Mouse (Mus musculus): ENCODE data around the gene Mettl2. TPM values are rescaled to one million over a fixed set of nuclear protein-coding genes. Genes with fewer than 3 reads are reported as not detected.

Gene Mettl2
- polyA plus RNA-seq, 1 experiment from 2014 or later: 45.9 TPM

DNA sequence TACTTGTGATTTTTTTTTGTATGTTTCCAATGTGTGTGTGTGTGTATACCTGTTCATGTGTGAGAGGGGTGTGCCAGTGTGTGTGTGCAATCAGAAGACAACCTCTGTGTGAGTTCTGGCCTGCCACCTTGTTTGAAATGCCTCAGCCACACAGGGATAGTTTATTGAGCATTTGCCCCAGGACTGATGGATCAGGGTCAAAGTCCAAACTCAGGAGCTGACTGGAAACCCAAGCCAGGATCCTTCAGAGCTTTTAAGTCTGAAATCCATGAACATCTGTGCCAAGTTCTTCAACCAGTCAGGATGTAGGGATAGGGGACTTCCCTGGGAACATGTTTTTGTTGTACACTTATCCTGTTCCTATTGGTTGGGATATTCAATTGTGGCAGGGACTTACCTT lies 31.8 kb downstream of the Mettl2 start:
- Histone ChIP-seq H3K4me2 (replicated peaks; ENCODE audit: low read depth, low read length) (no peak overlapping the region), H3K4me3 (ENCODE audit: low read depth, low read length) (no peak overlapping the region), H3K4me1 (ENCODE audit: control insufficient read depth, insufficient read depth, low read length) (peaks cover 4% of the 10 kb centered on the region; the same call in 1 of the 2 replicates), H3K36me3 (ENCODE audit: control insufficient read depth, insufficient read depth, low read length) (no peaks in the 10 kb centered on the region), H3K9ac (replicated peaks; ENCODE audit: low read depth, low read length) (no peak overlapping the region), H3K27ac (ENCODE audit: low read length) (no peak overlapping the region), H3K27me3 (ENCODE audit: control insufficient read depth, insufficient read depth, low read length) (no peaks in the 10 kb centered on the region), H3K9me3 (ENCODE audit: control insufficient read depth, low read depth, low read length) (peaks cover 8% of the 10 kb centered on the region)
- ATAC-seq (ENCODE audit: insufficient number of reproducible peaks, insufficient read depth, low FRiP score, low read depth): no peak

DNA sequence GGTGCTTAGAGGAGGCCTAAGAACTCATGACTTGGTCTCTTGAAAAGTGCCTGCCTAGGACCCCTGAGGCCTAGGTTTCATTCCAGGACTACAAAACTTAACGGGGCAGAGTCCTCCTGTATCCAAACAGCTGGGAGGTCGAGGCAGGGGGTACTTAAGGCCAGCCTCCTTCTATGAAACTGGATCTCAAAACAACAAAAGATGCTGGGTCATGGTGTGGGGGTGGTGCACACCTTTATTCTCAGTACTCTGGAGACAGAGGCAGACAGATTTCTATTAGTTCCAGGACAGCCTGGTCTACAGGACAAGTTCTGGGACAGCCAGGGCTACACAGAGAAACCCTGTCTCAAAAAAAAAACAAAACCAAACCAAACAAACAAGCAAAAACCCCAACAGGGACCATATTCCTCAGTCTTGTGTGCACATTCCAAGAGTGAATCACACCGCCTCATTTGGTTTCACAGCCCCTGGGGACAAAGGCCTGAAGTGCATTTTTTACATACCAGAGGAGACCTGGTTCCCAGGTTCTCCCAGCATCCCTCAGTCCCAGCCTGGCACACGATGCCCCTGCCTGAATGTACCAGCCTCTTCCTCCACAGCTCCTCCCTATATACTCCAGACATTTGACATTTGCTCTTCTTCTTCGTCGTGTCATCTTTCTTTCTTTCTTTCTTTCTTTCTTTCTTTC lies 33.6 kb downstream of the Mettl2 start:
- no peaks in the 10 kb centered on the region for H3K4me1 ChIP-seq (ENCODE audit: control insufficient read depth, insufficient read depth, low read length)
- H3K27me3 ChIP-seq (ENCODE audit: control insufficient read depth, insufficient read depth, low read length): no peaks in the 10 kb centered on the region
- H3K9ac ChIP-seq (replicated peaks; ENCODE audit: low read depth, low read length): no peak overlapping the region
- H3K4me2 ChIP-seq (replicated peaks; ENCODE audit: low read depth, low read length): no peak overlapping the region
- H3K9me3 ChIP-seq (ENCODE audit: control insufficient read depth, low read depth, low read length): peaks cover 14% of the 10 kb centered on the region
- H3K27ac ChIP-seq (ENCODE audit: low read length): no peak overlapping the region
- H3K36me3 ChIP-seq (ENCODE audit: control insufficient read depth, insufficient read depth, low read length): no peaks in the 10 kb centered on the region
- ATAC-seq (ENCODE audit: insufficient number of reproducible peaks, insufficient read depth, low FRiP score, low read depth): no peak
- H3K4me3 ChIP-seq (ENCODE audit: low read depth, low read length): no peak overlapping the region
- whole genome bisulfite sequencing: 60% methylated on average over 6 of the region's 6 CpGs

DNA sequence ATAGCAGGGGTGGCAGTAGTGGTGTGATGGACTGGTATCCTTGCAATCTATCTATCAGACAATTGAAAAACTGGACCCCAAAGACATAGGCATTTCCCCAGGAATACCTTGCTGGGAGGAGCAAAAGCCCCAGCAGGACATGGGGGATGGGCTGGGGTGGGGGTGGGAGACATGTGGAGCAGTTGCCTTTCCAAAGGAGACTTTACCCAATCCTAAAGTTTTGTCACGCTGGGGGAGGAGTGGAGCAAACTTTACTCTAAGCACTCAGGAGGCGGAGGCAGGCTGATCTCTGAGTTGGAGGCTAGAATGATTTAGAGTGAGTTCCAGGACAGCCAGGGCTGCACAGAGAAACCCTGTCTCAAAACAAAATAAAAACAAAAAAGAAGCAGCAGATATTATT lies 35.2 kb downstream of the Mettl2 start:
- H3K36me3 ChIP-seq (ENCODE audit: control insufficient read depth, insufficient read depth, low read length): no peaks in the 10 kb centered on the region
- H3K4me3 ChIP-seq (ENCODE audit: low read depth, low read length): no peak overlapping the region
- H3K9ac ChIP-seq (replicated peaks; ENCODE audit: low read depth, low read length): no peak overlapping the region
- no peaks in the 10 kb centered on the region for H3K4me1 ChIP-seq (ENCODE audit: control insufficient read depth, insufficient read depth, low read length)
- peaks cover 22% of the 10 kb centered on the region for H3K9me3 ChIP-seq (ENCODE audit: control insufficient read depth, low read depth, low read length)
- no peaks in the 10 kb centered on the region for H3K27me3 ChIP-seq (ENCODE audit: control insufficient read depth, insufficient read depth, low read length)
- ATAC-seq (ENCODE audit: insufficient number of reproducible peaks, insufficient read depth, low FRiP score, low read depth): no peak
- 90% methylated on average over 2 of the region's 2 CpGs for WGBS
- no peak overlapping the region for H3K4me2 ChIP-seq (replicated peaks; ENCODE audit: low read depth, low read length)
- no peak overlapping the region for H3K27ac ChIP-seq (ENCODE audit: low read length)

DNA sequence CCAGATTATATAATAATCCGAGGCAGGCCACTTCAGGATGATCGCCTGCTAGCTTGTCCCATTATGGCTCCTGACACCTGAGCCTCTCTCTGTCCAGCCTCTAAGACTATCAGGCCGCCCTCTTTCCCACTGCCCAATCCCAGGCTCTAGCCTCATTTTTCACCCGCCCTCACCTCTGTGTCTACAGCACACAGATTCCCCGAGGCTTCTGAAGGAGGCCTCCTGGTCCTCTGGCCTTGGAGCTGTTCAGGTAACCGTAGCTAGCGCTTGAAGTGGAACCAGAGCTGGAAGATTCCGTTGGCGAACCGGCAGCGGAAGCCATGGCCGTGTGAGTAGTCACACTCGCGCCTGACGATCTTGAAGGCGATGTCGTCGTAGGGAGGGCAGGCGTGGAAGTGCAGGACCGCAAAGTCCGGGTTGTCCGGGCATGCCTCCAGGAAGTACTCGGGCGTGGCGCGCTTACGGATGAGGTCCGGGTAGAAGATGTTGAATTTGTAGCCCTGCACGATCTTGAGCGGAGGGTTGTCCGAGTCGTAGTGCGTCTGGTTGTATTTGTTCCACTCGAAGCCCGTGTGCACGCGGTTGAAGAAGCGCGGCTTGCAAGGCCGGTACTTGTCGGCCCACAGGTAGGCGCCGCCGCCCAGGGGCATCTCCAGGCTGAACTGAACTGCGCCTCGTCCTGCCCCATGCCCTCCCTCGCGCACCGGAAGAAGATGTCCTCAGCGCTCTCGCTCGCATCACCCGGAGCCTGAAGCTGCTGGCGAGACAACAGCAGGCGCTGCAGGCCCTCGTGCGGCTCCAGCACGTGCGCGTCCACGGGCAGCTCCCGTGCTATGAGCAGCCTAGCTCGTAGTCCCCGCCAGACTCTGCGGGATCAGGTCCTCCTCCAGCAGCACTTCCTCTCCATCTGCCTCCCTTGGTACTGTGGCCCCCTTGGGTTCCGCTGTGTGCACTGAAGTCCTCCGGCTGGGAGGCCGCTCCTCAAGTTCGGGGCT lies 38.6 kb downstream of the Mettl2 start:
- Histone ChIP-seq H3K4me3 (ENCODE audit: low read depth, low read length) (no peak overlapping the region), H3K36me3 (ENCODE audit: control insufficient read depth, insufficient read depth, low read length) (no peaks in the 10 kb centered on the region), H3K9me3 (ENCODE audit: control insufficient read depth, low read depth, low read length) (peaks cover 22% of the 10 kb centered on the region), H3K9ac (replicated peaks; ENCODE audit: low read depth, low read length) (no peak overlapping the region), H3K27me3 (ENCODE audit: control insufficient read depth, insufficient read depth, low read length) (no peaks in the 10 kb centered on the region), H3K4me1 (ENCODE audit: control insufficient read depth, insufficient read depth, low read length) (no peaks in the 10 kb centered on the region), H3K4me2 (replicated peaks; ENCODE audit: low read depth, low read length) (no peak overlapping the region), H3K27ac (ENCODE audit: low read length) (no peak overlapping the region)
- WGBS: 79% methylated on average over 69 of the region's 69 CpGs
- no peak for ATAC-seq (ENCODE audit: insufficient number of reproducible peaks, insufficient read depth, low FRiP score, low read depth)

DNA sequence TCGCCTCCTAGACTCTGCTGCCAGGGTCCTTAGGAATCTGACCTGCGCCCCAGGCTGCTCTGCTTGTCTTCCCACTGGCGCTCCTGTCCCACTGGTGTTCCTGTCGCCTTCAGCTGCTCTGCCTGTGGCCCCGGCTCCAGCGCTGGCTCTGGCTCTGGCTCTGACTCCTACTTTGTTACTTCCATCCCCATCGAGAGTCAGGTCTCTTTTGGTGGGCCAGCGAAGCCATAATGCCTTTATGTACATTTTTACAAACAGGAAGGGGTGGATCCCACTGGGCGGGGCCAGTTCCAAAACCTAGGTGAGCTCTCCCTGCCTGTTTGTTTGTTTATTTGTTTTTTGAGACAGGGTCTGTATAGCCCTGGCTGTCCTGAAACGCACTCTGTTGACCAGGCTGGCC lies 40.6 kb downstream of the Mettl2 start:
- no peaks in the 10 kb centered on the region for H3K4me1 ChIP-seq (ENCODE audit: control insufficient read depth, insufficient read depth, low read length)
- no peak overlapping the region for H3K4me3 ChIP-seq (ENCODE audit: low read depth, low read length)
- ATAC-seq (ENCODE audit: insufficient number of reproducible peaks, insufficient read depth, low FRiP score, low read depth): no peak
- no peaks in the 10 kb centered on the region for H3K27me3 ChIP-seq (ENCODE audit: control insufficient read depth, insufficient read depth, low read length)
- peaks cover 22% of the 10 kb centered on the region for H3K9me3 ChIP-seq (ENCODE audit: control insufficient read depth, low read depth, low read length)
- no peak overlapping the region for H3K9ac ChIP-seq (replicated peaks; ENCODE audit: low read depth, low read length)
- 91% methylated on average over 10 of the region's 10 CpGs for WGBS
- H3K27ac ChIP-seq (ENCODE audit: low read length): no peak overlapping the region
- H3K36me3 ChIP-seq (ENCODE audit: control insufficient read depth, insufficient read depth, low read length): no peaks in the 10 kb centered on the region
- no peak overlapping the region for H3K4me2 ChIP-seq (replicated peaks; ENCODE audit: low read depth, low read length)

DNA sequence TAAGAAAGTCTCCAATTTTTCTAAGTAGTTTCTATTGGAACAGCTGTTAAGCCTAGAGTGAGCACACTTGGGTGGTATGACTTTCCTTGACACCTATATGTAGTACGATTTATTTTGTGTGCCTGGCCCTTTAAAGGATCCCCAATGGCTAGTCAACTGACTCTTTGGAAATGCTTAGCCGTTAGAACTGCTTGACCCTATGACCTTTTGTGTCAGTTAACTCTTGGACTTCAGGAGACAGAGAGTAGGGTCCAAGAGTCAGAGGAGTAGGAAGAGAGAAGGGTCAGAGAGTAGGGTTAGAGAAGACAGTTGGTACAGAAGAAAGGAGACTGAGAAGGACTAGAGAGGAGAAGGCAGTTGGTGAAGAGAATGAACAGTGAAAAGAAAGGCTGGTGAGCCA lies 52.3 kb downstream of the Mettl2 start, which contains the start of gene Tlk2:
Tlk2 (plus strand) TSS at position 292 of the 400 bp plus-strand sequence.
- Histone ChIP-seq H3K9me3 (ENCODE audit: control insufficient read depth, low read depth, low read length) (no peaks in the 10 kb centered on the region), H3K9ac (replicated peaks; ENCODE audit: low read depth, low read length) (no peak within 1 kb of the TSS), H3K4me3 (ENCODE audit: low read depth, low read length) (peak within 1 kb of the TSS; percentile 96; the same call in 1 of the 2 replicates), H3K27ac (ENCODE audit: low read length) (no peak within 1 kb of the TSS), H3K36me3 (ENCODE audit: control insufficient read depth, insufficient read depth, low read length) (no peaks in the 10 kb centered on the region; the same call in 1 of the 2 replicates), H3K4me2 (replicated peaks; ENCODE audit: low read depth, low read length) (peak within 1 kb of the TSS; percentile 88), H3K4me1 (ENCODE audit: control insufficient read depth, insufficient read depth, low read length) (peaks cover 13% of the 10 kb centered on the region; the same call in 1 of the 2 replicates), H3K27me3 (ENCODE audit: control insufficient read depth, insufficient read depth, low read length) (no peaks in the 10 kb centered on the region)
- 45% methylated on average over 2 of the region's 2 CpGs for WGBS
- ATAC-seq (ENCODE audit: insufficient number of reproducible peaks, insufficient read depth, low FRiP score, low read depth): no peak

DNA sequence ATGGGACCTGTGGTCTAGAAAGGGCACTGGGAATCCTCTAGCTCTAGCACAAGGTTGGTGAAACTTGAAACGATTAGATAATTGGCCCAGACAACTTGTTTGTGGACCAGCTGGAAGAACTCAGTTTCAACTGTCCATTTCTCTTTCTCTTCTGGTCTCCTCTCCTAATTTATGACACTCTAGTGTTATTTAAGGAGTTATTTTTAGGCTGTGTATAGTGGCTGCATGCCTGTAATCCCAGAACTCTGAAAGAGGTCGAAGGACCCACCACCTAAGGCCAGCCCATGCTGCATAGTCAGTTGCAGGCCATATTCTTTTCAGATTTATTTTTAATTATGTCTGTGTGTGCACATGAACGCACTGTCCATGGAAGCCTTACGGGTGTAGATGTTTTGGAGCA lies 53.3 kb downstream of the Mettl2 start:
- Histone ChIP-seq H3K27me3 (ENCODE audit: control insufficient read depth, insufficient read depth, low read length) (no peaks in the 10 kb centered on the region), H3K4me3 (ENCODE audit: low read depth, low read length) (peak overlapping the region; percentile 96), H3K27ac (ENCODE audit: low read length) (no peak overlapping the region; the same call in 1 of the 2 replicates), H3K4me2 (replicated peaks; ENCODE audit: low read depth, low read length) (peak overlapping the region; percentile 88), H3K4me1 (ENCODE audit: control insufficient read depth, insufficient read depth, low read length) (peaks cover 13% of the 10 kb centered on the region; the same call in 1 of the 2 replicates), H3K9ac (replicated peaks; ENCODE audit: low read depth, low read length) (no peak overlapping the region), H3K9me3 (ENCODE audit: control insufficient read depth, low read depth, low read length) (no peaks in the 10 kb centered on the region), H3K36me3 (ENCODE audit: control insufficient read depth, insufficient read depth, low read length) (peaks cover 3% of the 10 kb centered on the region; the same call in 1 of the 2 replicates)
- ATAC-seq (ENCODE audit: insufficient number of reproducible peaks, insufficient read depth, low FRiP score, low read depth): no peak
- 64% methylated on average over 4 of the region's 4 CpGs for WGBS

DNA sequence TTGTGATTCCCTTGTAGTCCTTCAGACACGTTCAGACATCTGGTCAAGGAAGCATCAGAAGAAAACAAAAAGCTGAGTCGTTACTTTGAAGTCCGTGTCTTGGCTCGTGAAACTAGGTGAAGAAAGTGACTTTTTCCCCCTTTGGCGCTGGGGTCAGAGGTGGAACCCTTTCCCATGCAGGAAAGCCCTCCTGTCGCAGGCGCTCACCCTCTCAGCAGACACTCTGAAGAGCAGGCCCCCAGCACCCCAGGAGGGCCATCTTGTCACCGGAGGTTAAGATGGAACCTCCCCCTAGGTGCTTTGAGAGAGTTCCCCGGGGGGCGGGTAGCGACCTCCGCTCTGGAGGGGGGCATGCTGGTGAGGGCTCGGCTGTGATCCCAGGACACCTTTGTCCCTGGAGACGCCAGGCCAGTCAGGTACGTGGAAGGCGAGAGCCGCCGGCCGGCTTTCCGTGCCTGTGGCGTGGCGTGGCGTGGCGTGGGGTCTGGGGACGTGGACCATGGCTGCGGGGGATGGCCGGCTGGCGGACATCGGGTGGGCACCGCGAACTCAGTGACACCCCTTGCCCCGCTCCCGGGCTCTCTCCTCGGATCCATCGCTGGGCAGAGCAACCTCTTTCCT lies 54.4 kb downstream of the Mettl2 start:
- peaks cover 13% of the 10 kb centered on the region; the same call in 1 of the 2 replicates for H3K4me1 ChIP-seq (ENCODE audit: control insufficient read depth, insufficient read depth, low read length)
- H3K36me3 ChIP-seq (ENCODE audit: control insufficient read depth, insufficient read depth, low read length): peaks cover 11% of the 10 kb centered on the region; the same call in 1 of the 2 replicates
- 1% methylated on average over 34 of the region's 35 CpGs for whole genome bisulfite sequencing
- H3K4me3 ChIP-seq (ENCODE audit: low read depth, low read length): peak overlapping the region; percentile 96
- no peaks in the 10 kb centered on the region for H3K9me3 ChIP-seq (ENCODE audit: control insufficient read depth, low read depth, low read length)
- peak overlapping the region; percentile 87 for H3K9ac ChIP-seq (replicated peaks; ENCODE audit: low read depth, low read length)
- no peaks in the 10 kb centered on the region for H3K27me3 ChIP-seq (ENCODE audit: control insufficient read depth, insufficient read depth, low read length)
- peak overlapping the region; percentile 97 for H3K27ac ChIP-seq (ENCODE audit: low read length)
- H3K4me2 ChIP-seq (replicated peaks; ENCODE audit: low read depth, low read length): peak overlapping the region; percentile 88
- peak; percentile 16; the same call in 1 of the 2 replicates for ATAC-seq (ENCODE audit: insufficient number of reproducible peaks, insufficient read depth, low FRiP score, low read depth)

Data from stomach, embryonic 14.5 days (tissue).